Comparison of ENCODE assay signal across 15 mouse cellular contexts in the genomic region with DNA sequence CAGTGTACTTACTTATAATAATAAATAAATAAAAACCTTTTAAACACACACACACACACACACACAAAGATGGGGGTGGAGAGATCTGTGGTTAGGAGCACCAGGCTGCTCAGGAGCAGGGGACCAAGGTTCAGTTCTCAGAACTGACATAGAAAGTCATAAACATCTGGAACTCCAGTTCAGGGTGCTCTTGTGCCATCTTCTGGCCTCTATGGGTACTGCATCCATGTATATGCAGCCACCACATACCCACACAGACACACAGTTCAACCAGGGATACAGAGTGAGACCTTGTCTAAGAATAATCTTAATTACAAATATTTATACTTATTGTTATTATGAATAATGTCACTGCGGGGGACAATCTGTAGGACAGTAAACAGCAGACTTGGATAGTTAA. TPM values are rescaled to one million over a fixed set of nuclear protein-coding genes. Genes with fewer than 3 reads are reported as not detected.
A peak's percentile ranks its signal among the peaks of the same experiment; 100 is the strongest.
DNase-seq lines count a peak whose midpoint lies in the region; ATAC-seq lines count a peak whose summit lies in the region.
"Had no signal": no experiment of that assay in that cellular context is flagged by ENCODE, and none has a peak within 500 bp of the region (broad histone marks: within the 10 kb centered on the region; RNA-seq: fewer than 3 reads in every experiment).

No protein-coding gene starts in this region.

- H3K4me1 ChIP-seq in hindbrain, embryonic 11.5 days (replicated peaks; ENCODE audit: control insufficient read depth, insufficient read depth, low read length) = no peaks in the 10 kb centered on the region
- H3K4me1 ChIP-seq in hindbrain, embryonic 16.5 days (ENCODE audit: control insufficient read depth, insufficient read depth, low read depth, low read length) = no peaks in the 10 kb centered on the region
- H3K4me1 ChIP-seq: intestine, embryonic 15.5 days; limb, embryonic 13.5 days; neural tube, embryonic 15.5 days had no signal

- no peak overlapping the region for H3K4me2 ChIP-seq in hindbrain, embryonic 11.5 days (replicated peaks; ENCODE audit: low read depth, low read length)
- no peak overlapping the region for H3K4me2 ChIP-seq in hindbrain, embryonic 16.5 days (ENCODE audit: low read length)
- H3K4me2 ChIP-seq: intestine, embryonic 15.5 days; limb, embryonic 13.5 days; neural tube, embryonic 15.5 days had no signal

- peak; percentile 15 for DNase-seq in hindbrain, embryonic 11.5 days (ENCODE audit: low spot score)
- DNase-seq in thymus, postnatal 4 days = peak; percentile 16
- no peak for DNase-seq in thymus, postnatal 0 days (ENCODE audit: low spot score)
- DNase-seq in c-Kit-positive CD71-positive TER-119-positive erythroid progenitor cells, embryonic 14.5 days (ENCODE audit: low spot score) = peak; percentile 11
- DNase-seq in urinary bladder, postnatal 14 days (ENCODE audit: low spot score) = no peak
- DNase-seq in thymus, postnatal 25 days = no peak
- no peak for DNase-seq in spleen, adult 12 weeks (ENCODE audit: low spot score)
- DNase-seq: lung, postnatal 10 days; midbrain, embryonic 14.5 days had no signal

- H3K9ac ChIP-seq in hindbrain, embryonic 11.5 days (ENCODE audit: low read depth, low read length) = no peak overlapping the region
- H3K9ac ChIP-seq in hindbrain, embryonic 16.5 days (ENCODE audit: low read depth, low read length) = no peak overlapping the region
- H3K9ac ChIP-seq: intestine, embryonic 15.5 days; limb, embryonic 13.5 days; neural tube, embryonic 15.5 days had no signal

- no peaks in the 10 kb centered on the region for H3K9me3 ChIP-seq in hindbrain, embryonic 11.5 days (ENCODE audit: control insufficient read depth, low read length)
- no peaks in the 10 kb centered on the region for H3K9me3 ChIP-seq in hindbrain, embryonic 16.5 days (ENCODE audit: control insufficient read depth, low read length)
- H3K9me3 ChIP-seq: intestine, embryonic 15.5 days; neural tube, embryonic 15.5 days had no signal

- H3K27ac ChIP-seq in hindbrain, embryonic 11.5 days (ENCODE audit: low read depth, low read length) = no peak overlapping the region
- H3K27ac ChIP-seq in hindbrain, embryonic 16.5 days (ENCODE audit: low read depth, low read length) = no peak overlapping the region
- H3K27ac ChIP-seq: intestine, embryonic 15.5 days; limb, embryonic 13.5 days; neural tube, embryonic 15.5 days had no signal

- H3K36me3 ChIP-seq in hindbrain, embryonic 11.5 days (ENCODE audit: control insufficient read depth, insufficient read depth, low read length) = no peaks in the 10 kb centered on the region
- H3K36me3 ChIP-seq in hindbrain, embryonic 16.5 days (ENCODE audit: control insufficient read depth, insufficient read depth, low read length) = no peaks in the 10 kb centered on the region
- H3K36me3 ChIP-seq: intestine, embryonic 15.5 days; limb, embryonic 13.5 days; neural tube, embryonic 15.5 days had no signal

- no peak overlapping the region for H3K4me3 ChIP-seq in hindbrain, embryonic 11.5 days (ENCODE audit: low read depth, low read length)
- no peak overlapping the region for H3K4me3 ChIP-seq in hindbrain, embryonic 16.5 days (ENCODE audit: low read length)
- H3K4me3 ChIP-seq: intestine, embryonic 15.5 days; limb, embryonic 13.5 days; neural tube, embryonic 15.5 days had no signal

- ATAC-seq in hindbrain, embryonic 11.5 days (ENCODE audit: low FRiP score) = no peak
- ATAC-seq in hindbrain, embryonic 16.5 days = no peak
- ATAC-seq: intestine, embryonic 15.5 days had no signal

- WGBS in hindbrain, embryonic 11.5 days = 73% methylated on average over 1 of the region's 1 CpGs
- 85% methylated on average over 1 of the region's 1 CpGs for WGBS in hindbrain, embryonic 16.5 days

- H3K27me3 ChIP-seq in hindbrain, embryonic 11.5 days (ENCODE audit: control insufficient read depth, insufficient read depth, low read length) = no peaks in the 10 kb centered on the region
- no peaks in the 10 kb centered on the region for H3K27me3 ChIP-seq in hindbrain, embryonic 16.5 days (replicated peaks; ENCODE audit: control insufficient read depth, insufficient read depth, low read length)
- H3K27me3 ChIP-seq: intestine, embryonic 15.5 days; limb, embryonic 13.5 days; neural tube, embryonic 15.5 days had no signal

RNA-seq across cellular contexts. Expression of a gene that starts 26.9 kb away (rescaled TPM):
- polyA plus RNA-seq in hindbrain, embryonic 11.5 days (2014; fragmentation: Nextera tagmentation; extraction: Ambion mirVana) = 2.1 and 2.6 TPM in 2 replicates
- 35.2 and 35.7 TPM in 2 replicates for polyA plus RNA-seq in hindbrain, embryonic 16.5 days (2015; fragmentation: Nextera tagmentation; extraction: Ambion mirVana)
- 0.04 and 0.07 TPM in 2 replicates for polyA plus RNA-seq in thymus, postnatal 0 days (2015; fragmentation: Nextera tagmentation; extraction: Ambion mirVana)
- polyA plus RNA-seq: gonadal fat pad, adult 2 months; heart, postnatal 0 days had no signal

Comparison
In these comparisons a context has a peak if more than half of its experiments do, and no peak if none do; other contexts are left out.
1. DNase-seq: peak in hindbrain, embryonic 11.5 days (single experiment), thymus, postnatal 4 days (single experiment) and c-Kit-positive CD71-positive TER-119-positive erythroid progenitor cells, embryonic 14.5 days (single experiment); none in thymus, postnatal 0 days (single experiment), urinary bladder, postnatal 14 days (single experiment), thymus, postnatal 25 days (single experiment) and spleen, adult 12 weeks (single experiment).
2. RNA of a gene that starts 26.9 kb away (polyA plus RNA-seq): 35.2 to 35.7 TPM in hindbrain, embryonic 16.5 days; 2.1 to 2.6 TPM in hindbrain, embryonic 11.5 days and 0.04 to 0.07 TPM in thymus, postnatal 0 days; every median in the first group is over 10 times any median in the second.